ENCODE assay signal across 11 mouse cellular contexts in genomic region chr2:29468517-29468936, GRCm38 (mm10).
A peak's percentile ranks its signal among the peaks of the same experiment; 100 is the strongest.
DNase-seq lines count a peak whose midpoint lies in the region; ATAC-seq lines count a peak whose summit lies in the region.
"Had no signal": no experiment of that assay in that cellular context is flagged by ENCODE, and none has a peak within 500 bp of the region (broad histone marks: within the 10 kb centered on the region; RNA-seq: fewer than 3 reads in every experiment).

No protein-coding gene starts in this region.

- no peak overlapping the region for H3K4me3 ChIP-seq in embryonic facial prominence, embryonic 12.5 days
- H3K4me3 ChIP-seq in embryonic facial prominence, embryonic 10.5 days: no peak overlapping the region
- H3K4me3 ChIP-seq in embryonic facial prominence, embryonic 14.5 days (ENCODE audit: low read depth, low read length): no peak overlapping the region

- no peak overlapping the region for H3K4me2 ChIP-seq in embryonic facial prominence, embryonic 12.5 days (replicated peaks)
- no peak overlapping the region for H3K4me2 ChIP-seq in embryonic facial prominence, embryonic 14.5 days (ENCODE audit: low read depth, low read length)
- H3K4me2 ChIP-seq: liver, embryonic 11.5 days had no signal

- H3K9ac ChIP-seq in embryonic facial prominence, embryonic 12.5 days: no peak overlapping the region
- H3K9ac ChIP-seq in embryonic facial prominence, embryonic 14.5 days (ENCODE audit: low read depth, low read length): no peak overlapping the region

- peak overlapping the region; percentile 13; the same call in 1 of the 2 replicates for H3K27ac ChIP-seq in embryonic facial prominence, embryonic 12.5 days
- no peak overlapping the region for H3K27ac ChIP-seq in embryonic facial prominence, embryonic 10.5 days (replicated peaks)
- H3K27ac ChIP-seq in embryonic facial prominence, embryonic 14.5 days (replicated peaks; ENCODE audit: low read depth, low read length): no peak overlapping the region

- no peaks in the 10 kb centered on the region for H3K9me3 ChIP-seq in embryonic facial prominence, embryonic 12.5 days
- H3K9me3 ChIP-seq in embryonic facial prominence, embryonic 10.5 days: no peaks in the 10 kb centered on the region
- no peaks in the 10 kb centered on the region for H3K9me3 ChIP-seq in embryonic facial prominence, embryonic 14.5 days (ENCODE audit: control insufficient read depth, low read length)

- DNase-seq in embryonic facial prominence, embryonic 10.5 days (ENCODE audit: low spot score): no peak
- DNase-seq in embryonic facial prominence, embryonic 14.5 days (ENCODE audit: low spot score): peak; percentile 58
- peak; percentile 58 to 69 for DNase-seq in layer of hippocampus, adult 8-10 months (ENCODE audit: low spot score in 2 of 2)
- peak; percentile 73 to 80 for DNase-seq in right cerebral cortex, postnatal 10 days (ENCODE audit: low spot score in 2 of 2)
- DNase-seq in heart, postnatal 36 days: no peak
- no peak for DNase-seq in liver
- DNase-seq in gastrocnemius, postnatal 36 days: no peak
- DNase-seq: heart, adult 11 months; kidney, adult 2 months had no signal

- 71% methylated on average over 15 of the region's 15 CpGs for WGBS in embryonic facial prominence, embryonic 12.5 days
- WGBS in embryonic facial prominence, embryonic 10.5 days: 89% methylated on average over 15 of the region's 15 CpGs
- WGBS in embryonic facial prominence, embryonic 14.5 days: 71% methylated on average over 15 of the region's 15 CpGs

- H3K27me3 ChIP-seq in embryonic facial prominence, embryonic 12.5 days: no peaks in the 10 kb centered on the region
- no peaks in the 10 kb centered on the region for H3K27me3 ChIP-seq in embryonic facial prominence, embryonic 10.5 days (replicated peaks; ENCODE audit: low read depth, poor library complexity, severe bottlenecking)
- no peaks in the 10 kb centered on the region for H3K27me3 ChIP-seq in embryonic facial prominence, embryonic 14.5 days (replicated peaks; ENCODE audit: control insufficient read depth, insufficient read depth, low read length)

- ATAC-seq in embryonic facial prominence, embryonic 12.5 days (ENCODE audit: insufficient number of reproducible peaks, insufficient read depth, low FRiP score, low TSS enrichment): 0 out of 2 replicates have a peak, but pooled peaks have one; percentile 10
- peak; percentile 66; the same call in 1 of the 2 replicates for ATAC-seq in embryonic facial prominence, embryonic 14.5 days (ENCODE audit: low read depth)

- intact Hi-C loops in heart, postnatal 36 days (cut with DNase I): no loop called here
- intact Hi-C loops in gastrocnemius, postnatal 36 days (cut with DNase I): no loop called here

- peaks cover 10% of the 10 kb centered on the region; the same call in 1 of the 2 replicates for H3K4me1 ChIP-seq in embryonic facial prominence, embryonic 12.5 days
- H3K4me1 ChIP-seq in embryonic facial prominence, embryonic 10.5 days: peaks cover 18% of the 10 kb centered on the region
- no peaks in the 10 kb centered on the region for H3K4me1 ChIP-seq in embryonic facial prominence, embryonic 14.5 days (ENCODE audit: control insufficient read depth, insufficient read depth, low read length)

- H3K36me3 ChIP-seq in embryonic facial prominence, embryonic 12.5 days: no peaks in the 10 kb centered on the region
- no peaks in the 10 kb centered on the region for H3K36me3 ChIP-seq in embryonic facial prominence, embryonic 10.5 days (replicated peaks)
- no peaks in the 10 kb centered on the region for H3K36me3 ChIP-seq in embryonic facial prominence, embryonic 14.5 days (ENCODE audit: control insufficient read depth, insufficient read depth, low read length)

Comparison
In these comparisons a context has a peak if more than half of its experiments do, and no peak if none do; other contexts are left out.
1. DNase-seq: peak in embryonic facial prominence, embryonic 14.5 days (single experiment), layer of hippocampus, adult 8-10 months (2 of 2) and right cerebral cortex, postnatal 10 days (2 of 2); none in embryonic facial prominence, embryonic 10.5 days (single experiment), heart, postnatal 36 days (0 of 2), liver (single experiment) and gastrocnemius, postnatal 36 days (0 of 2).